Mouse (Mus musculus): ENCODE results near the gene Aggf1.

GRCm38 (mm10) chr13:95326611-95327344, 48.4 kb downstream of the Aggf1 start:
- TF ChIP-seq CTCF (IDR thresholded peaks at IDR 0.05; ENCODE audit: low read depth) (no peak), EP300 (IDR thresholded peaks at IDR 0.05; ENCODE audit: low read depth) (no peak)

Measured in liver, embryonic 14.5 days (tissue).